Mouse (Mus musculus) urinary bladder, adult 2 months (tissue): Measurements from ENCODE around the gene Uvrag. TPM values are rescaled to one million over a fixed set of nuclear protein-coding genes. Genes with fewer than 3 reads are reported as not detected.

Source experiments
- DNase-seq: peaks from one replicate; pipeline ENCODE4 v3.0.0; 2022; ENCODE audit warnings: low spot score
- polyA plus RNA-seq: library from polyadenylated mRNA; depleted of rRNA; stranded (reverse); fragments of >200 nt; gene quantifications from 2 replicates; pipeline ENCODE4 v1.2.3, GENCODE M21; 2012; rRNA removed

Uvrag gene
- polyA plus RNA-seq, 1 experiment, result 19.4 TPM

- no peak for DNase-seq
Measured at GRCm38 (mm10) chr7:98850388-98850787, 290.6 kb downstream of the Uvrag start.

- no peak for DNase-seq
Measured at GRCm38 (mm10) chr7:98848899-98849640, 291.9 kb downstream of the Uvrag start.

- DNase-seq, result no peak
Measured at GRCm38 (mm10) chr7:98843649-98844048, 297.3 kb downstream of the Uvrag start.

GRCm38 (mm10) chr7:98842997-98843396 is 297.9 kb downstream of the Uvrag start:
- DNase-seq, result no peak

- no peak for DNase-seq
Measured at GRCm38 (mm10) chr7:98841802-98842201, 299.1 kb downstream of the Uvrag start.

GRCm38 (mm10) chr7:98840771-98841170 is 300.2 kb downstream of the Uvrag start:
- no peak for DNase-seq

- DNase-seq, result no peak
Measured at GRCm38 (mm10) chr7:98839312-98839711, 301.6 kb downstream of the Uvrag start.

- peak; percentile 57 for DNase-seq
Measured at GRCm38 (mm10) chr7:98838729-98839141, 302.2 kb downstream of the Uvrag start.

GRCm38 (mm10) chr7:98837901-98838300 is 303.0 kb downstream of the Uvrag start:
- DNase-seq, result peak; percentile 69

- peak; percentile 62 for DNase-seq
Measured at GRCm38 (mm10) chr7:98836646-98837045, 304.3 kb downstream of the Uvrag start.

- no peak for DNase-seq
Measured at GRCm38 (mm10) chr7:98835519-98836441, 305.2 kb downstream of the Uvrag start.

Other genes with a start within 250 kb of the Uvrag start
- 82.3 and 95.8 TPM in 2 replicates for gene Dgat2, start 41.6 kb upstream of the Uvrag start, polyA plus RNA-seq
- gene Mogat2, start 97.5 kb upstream of the Uvrag start, polyA plus RNA-seq, result 1.0 and 1.3 TPM in 2 replicates
- 13.1 and 16.0 TPM in 2 replicates for gene Map6, start 126.3 kb upstream of the Uvrag start, polyA plus RNA-seq
- gene Serpinh1, start 212.1 kb upstream of the Uvrag start, polyA plus RNA-seq, result 473 and 550 TPM in 2 replicates
- 15.8 and 20.9 TPM in 2 replicates for gene Gdpd5, start 240.3 kb upstream of the Uvrag start, polyA plus RNA-seq